Mouse (Mus musculus) kidney, adult 2 months (tissue): ENCODE measurements around the gene Lamtor1.

Source experiments
- CTCF ChIP-seq: fragments of 200-500 bp; conservative IDR thresholded peaks from 2 replicates; pipeline ENCODE4 v1.5.1; 2011; ENCODE audit warnings: low read depth, mild to moderate bottlenecking, control low read depth, low read length, moderate library complexity, mixed read lengths; ENCODE audit not compliant: insufficient read depth, insufficient read length
- POLR2A ChIP-seq: fragments of 200-500 bp; IDR thresholded peaks from one replicate; pipeline ENCODE4 v1.6.1; 2011; ENCODE audit warnings: low read depth, low read length, control low read depth

- TF ChIP-seq CTCF, result no peak
- no peak for TF ChIP-seq POLR2A
Measured at GRCm38 (mm10) chr7:101971721-101972120, 66.0 kb downstream of the Lamtor1 start.
